Mouse (Mus musculus) forebrain, postnatal 0 days (tissue): ENCODE results near the gene Mrgprg. TPM values are rescaled to one million over a fixed set of nuclear protein-coding genes. Genes with fewer than 3 reads are reported as not detected.

ENCODE experiments used
- ATAC-seq: fragments of 200-750 bp; cut with Nextera tagmentation; 2 replicates; pipeline ENCODE4 v1.8.0; 2017; ENCODE audit warnings: mild to moderate bottlenecking, moderate library complexity
- DNase-seq: peaks from one replicate; pipeline ENCODE4 v3.0.0-alpha.2; 2015
- H3K27ac ChIP-seq: fragments of 300-500 bp; sonication (generic); 2 replicates; pipeline ENCODE4 v1.5.1; 2014; ENCODE audit warnings: low read depth, mild to moderate bottlenecking, antibody characterized with exemption, low read length, moderate library complexity, mixed read lengths
- H3K27me3 ChIP-seq: fragments of 300-500 bp; sonication (generic); 2 replicates; pipeline ENCODE4 v1.6.1; 2014; ENCODE audit warnings: mild to moderate bottlenecking, low read length, mixed read lengths; ENCODE audit not compliant: insufficient read depth
- H3K36me3 ChIP-seq: fragments of 300-500 bp; sonication (generic); 2 replicates; pipeline ENCODE4 v1.6.1; 2014; ENCODE audit warnings: mild to moderate bottlenecking, moderate library complexity; ENCODE audit not compliant: insufficient read depth
- H3K4me1 ChIP-seq: fragments of 300-500 bp; sonication (generic); 2 replicates; pipeline ENCODE4 v1.6.1; 2014; ENCODE audit warnings: antibody characterized with exemption; ENCODE audit not compliant: insufficient read depth
- H3K4me2 ChIP-seq: fragments of 300-500 bp; sonication (generic); 2 replicates; pipeline ENCODE4 v1.6.1; 2014; ENCODE audit warnings: low read depth, mild to moderate bottlenecking, moderate library complexity
- H3K4me3 ChIP-seq: fragments of 300-500 bp; sonication (generic); 2 replicates; pipeline ENCODE4 v1.5.1; 2014; ENCODE audit warnings: low read depth, low read length, mixed read lengths
- H3K9ac ChIP-seq: fragments of 300-500 bp; sonication (generic); 2 replicates; pipeline ENCODE4 v1.6.1; 2014; ENCODE audit warnings: mild to moderate bottlenecking
- H3K9me3 ChIP-seq: fragments of 300-500 bp; sonication (generic); 2 replicates; pipeline ENCODE4 v1.6.1; 2016; ENCODE audit warnings: low read length
- CTCF ChIP-seq: sonication (generic); IDR thresholded peaks from 2 replicates; pipeline ENCODE4 v1.5.1; 2016; ENCODE audit warnings: antibody characterized with exemption, control low read depth, low read depth
- WGBS: fragments of 180-500 bp; shearing (Covaris S2); extraction: QIAGEN DNeasy Blood & Tissue Kit; methylation state at CpG from one replicate; pipeline ENCODE4 v1.1.7; 2014; 5-methylcytosine and 5-hydroxymethylcytosine counted together
- polyA plus RNA-seq: library from polyadenylated mRNA; unstranded; fragments of >200 nt; fragmentation: Nextera tagmentation; extraction: Ambion mirVana; gene quantifications from 2 replicates; pipeline ENCODE4 v1.2.1, GENCODE M21; 2015
- total RNA-seq: library from RNA; depleted of rRNA; stranded (reverse); fragments of >200 nt; gene quantifications from 2 replicates; pipeline ENCODE4 v1.2.3, GENCODE M21; 2014

The Mrgprg gene
- total and polyA plus RNA-seq, 2 experiments from 2014 or later: not detected

DNA sequence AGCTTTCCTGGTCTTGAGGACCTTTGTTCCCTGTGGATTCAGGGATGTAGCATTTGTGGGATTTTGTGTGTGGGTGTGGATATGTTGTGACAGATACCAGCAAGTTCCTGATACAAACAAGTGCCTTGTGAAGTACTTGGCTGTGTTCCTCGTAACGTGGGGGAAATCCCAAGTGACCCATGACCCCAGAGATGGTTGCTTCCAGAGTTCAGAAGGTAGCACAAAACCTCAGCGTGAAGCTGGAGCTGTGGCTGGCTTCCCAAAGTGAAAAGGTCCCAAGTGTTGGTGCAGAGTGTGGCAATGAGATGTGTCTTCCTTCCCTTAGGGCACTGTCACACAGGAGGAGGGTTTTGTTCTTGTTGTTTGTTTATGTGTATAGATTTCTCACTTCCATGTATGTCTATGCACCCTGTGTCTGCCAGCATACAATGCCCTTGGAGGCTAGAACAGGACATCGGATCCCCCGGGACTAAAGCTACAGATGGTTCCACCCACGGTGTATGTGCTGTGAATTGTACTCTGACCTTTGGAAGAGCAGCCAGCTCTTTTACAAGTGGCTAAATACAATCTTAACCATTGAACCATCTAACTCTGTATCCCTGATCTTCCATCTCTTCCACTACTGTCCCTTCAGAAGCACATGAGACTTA lies 25.7 kb upstream of the Mrgprg start:
- no peak overlapping the region for H3K27ac ChIP-seq
- ATAC-seq: no peak
- H3K9ac ChIP-seq: no peak overlapping the region
- H3K36me3 ChIP-seq: peaks cover 14% of the 10 kb centered on the region
- H3K27me3 ChIP-seq: no peaks in the 10 kb centered on the region
- no peak for DNase-seq
- 0 out of 2 replicates have a peak, but pooled peaks cover 3% of the 10 kb centered on the region for H3K9me3 ChIP-seq
- no peak for TF ChIP-seq CTCF
- 75% methylated on average over 6 of the region's 6 CpGs for WGBS
- no peak overlapping the region for H3K4me3 ChIP-seq
- no peaks in the 10 kb centered on the region for H3K4me1 ChIP-seq
- H3K4me2 ChIP-seq: no peak overlapping the region

DNA sequence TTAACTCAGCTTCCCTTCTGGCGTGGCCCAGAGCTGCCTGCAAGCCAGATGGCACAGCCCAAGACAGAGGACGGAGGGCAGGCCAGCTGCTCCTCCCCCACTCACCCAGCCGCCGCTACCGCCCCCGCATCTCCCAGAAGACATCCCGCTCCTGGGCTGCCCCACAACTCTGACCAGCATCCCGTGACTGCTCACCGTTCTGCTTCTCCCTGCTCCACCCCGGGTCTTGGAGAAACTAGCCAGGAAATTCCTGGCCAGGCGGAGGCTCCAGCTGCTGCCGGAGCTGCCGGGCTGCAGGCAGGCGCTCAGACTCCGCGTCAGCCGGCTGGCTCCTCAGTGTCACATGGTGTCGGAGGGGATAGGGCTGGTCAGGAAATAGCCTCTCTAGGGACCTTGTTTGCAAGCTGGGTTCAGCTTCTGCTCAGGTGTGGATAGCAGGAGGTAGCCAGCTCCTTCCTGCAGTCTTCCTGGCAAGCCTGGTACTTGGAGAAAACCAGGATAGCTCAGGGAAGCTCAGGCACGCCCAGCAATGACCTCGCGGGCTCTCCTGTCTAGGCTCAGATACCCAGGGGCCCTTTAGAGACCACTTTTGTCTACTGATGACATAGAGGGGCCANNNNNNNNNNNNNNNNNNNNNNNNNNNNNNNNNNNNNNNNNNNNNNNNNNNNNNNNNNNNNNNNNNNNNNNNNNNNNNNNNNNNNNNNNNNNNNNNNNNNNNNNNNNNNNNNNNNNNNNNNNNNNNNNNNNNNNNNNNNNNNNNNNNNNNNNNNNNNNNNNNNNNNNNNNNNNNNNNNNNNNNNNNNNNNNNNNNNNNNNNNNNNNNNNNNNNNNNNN lies 17.4 kb upstream of the Mrgprg start, which contains the start of gene Mrgpre:
Gene Mrgpre, minus strand, starts transcription at position 505 of the 834 bp plus-strand sequence.
- ATAC-seq: peak; percentile 94
- DNase-seq: peak; percentile 83
- peak within 1 kb of the TSS; percentile 71 for H3K9ac ChIP-seq

DNA sequence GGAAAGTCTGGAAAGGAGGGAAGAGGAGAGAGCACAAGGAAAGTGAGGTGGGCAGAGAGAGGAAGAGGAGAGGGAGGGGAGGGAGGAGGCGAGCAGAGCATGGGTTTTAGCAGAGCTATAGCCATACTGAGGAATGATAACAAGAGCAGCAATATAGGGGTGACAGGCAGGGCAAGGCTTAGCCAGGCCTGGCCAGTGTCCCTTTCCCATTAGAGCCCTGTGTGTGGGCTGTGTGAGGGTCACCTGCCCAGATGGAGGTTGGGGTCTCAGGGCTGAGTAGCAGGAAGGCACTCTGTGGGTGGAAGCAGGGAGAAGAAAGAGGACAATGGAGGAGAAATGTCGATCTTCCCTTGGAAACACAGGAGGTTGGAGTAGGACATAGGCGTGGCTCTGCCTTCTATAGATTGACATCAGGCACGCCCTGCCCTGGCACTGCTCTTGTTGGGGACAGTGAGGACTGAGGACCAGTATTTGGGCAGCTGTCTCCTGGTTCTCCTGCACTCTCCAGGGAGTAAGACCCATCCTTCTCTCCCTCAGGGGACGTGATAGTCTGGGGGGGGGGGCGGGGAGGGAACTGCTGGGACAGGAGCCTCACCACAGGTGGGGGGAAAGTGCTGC lies 16.7 kb upstream of the Mrgprg start:
- H3K27ac ChIP-seq: peak overlapping the region; percentile 6; the same call in 1 of the 2 replicates
- peak; percentile 67 for ATAC-seq
- no peak for TF ChIP-seq CTCF
- H3K27me3 ChIP-seq: no peaks in the 10 kb centered on the region
- peak overlapping the region; percentile 71 for H3K9ac ChIP-seq
- peak overlapping the region; percentile 54 for H3K4me2 ChIP-seq
- peak overlapping the region; percentile 53 for H3K4me3 ChIP-seq
- peaks cover 11% of the 10 kb centered on the region; the same call in 1 of the 2 replicates for H3K36me3 ChIP-seq
- DNase-seq: no peak
- WGBS: 12% methylated on average over 6 of the region's 6 CpGs
- peaks cover 4% of the 10 kb centered on the region; the same call in 1 of the 2 replicates for H3K4me1 ChIP-seq
- H3K9me3 ChIP-seq: no peaks in the 10 kb centered on the region

More for the DNA sequence above, 17.4 kb upstream of the Mrgprg start, which contains the start of gene Mrgpre:
- peak within 1 kb of the TSS; percentile 53 for H3K4me3 ChIP-seq
- peak within 1 kb of the TSS; percentile 6 for H3K27ac ChIP-seq
- no peaks in the 10 kb centered on the region for H3K9me3 ChIP-seq
- 7% methylated on average over 21 of the region's 21 CpGs for WGBS
- peak within 1 kb of the TSS; percentile 54 for H3K4me2 ChIP-seq
- no peaks in the 10 kb centered on the region for H3K27me3 ChIP-seq
- no peak for TF ChIP-seq CTCF
- peaks cover 4% of the 10 kb centered on the region; the same call in 1 of the 2 replicates for H3K4me1 ChIP-seq
- H3K36me3 ChIP-seq: peaks cover 9% of the 10 kb centered on the region; the same call in 1 of the 2 replicates

DNA sequence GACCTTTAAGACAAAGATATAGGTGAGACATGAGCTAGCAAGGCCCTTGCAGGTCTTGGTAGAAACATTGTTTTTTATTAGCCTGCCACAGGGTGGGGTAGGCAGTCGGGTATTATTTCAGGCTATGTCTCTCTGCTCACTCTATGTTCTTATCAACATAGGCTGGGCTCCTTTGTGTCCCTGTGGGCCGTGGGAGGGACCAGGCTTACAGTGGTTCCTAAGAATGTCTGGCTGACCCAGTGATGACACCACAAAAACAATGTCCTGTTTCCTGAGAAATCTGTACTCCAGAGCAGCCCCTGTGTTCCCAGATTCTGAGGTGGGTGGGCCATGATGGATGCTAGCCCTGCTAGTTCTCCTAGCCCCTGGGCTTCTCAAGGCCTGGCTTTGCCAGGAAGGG lies 10.6 kb upstream of the Mrgprg start:
- ATAC-seq (no peak), DNase-seq (no peak)
- 63% methylated on average over 2 of the region's 2 CpGs for WGBS
- no peaks in the 10 kb centered on the region for H3K4me1 ChIP-seq
- H3K27me3 ChIP-seq: no peaks in the 10 kb centered on the region
- H3K4me3 ChIP-seq: no peak overlapping the region
- H3K27ac ChIP-seq: no peak overlapping the region
- H3K36me3 ChIP-seq: peaks cover 11% of the 10 kb centered on the region; the same call in 1 of the 2 replicates
- TF ChIP-seq CTCF: no peak
- no peak overlapping the region for H3K4me2 ChIP-seq
- no peak overlapping the region for H3K9ac ChIP-seq
- H3K9me3 ChIP-seq: no peaks in the 10 kb centered on the region

DNA sequence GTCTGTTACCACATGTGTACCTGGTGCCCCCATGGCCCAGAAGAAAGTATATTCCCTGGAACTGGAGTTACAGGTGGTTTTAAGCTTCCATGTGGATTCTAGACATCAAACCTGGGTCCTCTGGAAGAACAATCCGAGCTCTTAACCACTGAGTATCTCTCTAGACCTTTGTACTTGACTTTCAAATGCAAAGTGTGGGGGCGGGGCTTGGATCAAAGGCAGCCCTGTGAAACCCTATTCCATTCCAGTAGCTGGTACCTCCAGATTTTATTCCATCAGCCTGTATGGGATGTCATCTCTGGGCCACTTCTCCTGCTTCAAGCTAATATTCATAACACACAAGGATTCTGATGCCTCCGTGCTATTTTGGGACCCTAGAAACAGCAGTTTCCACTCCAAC lies 9.3 kb upstream of the Mrgprg start:
- Histone ChIP-seq H3K9me3 (no peaks in the 10 kb centered on the region), H3K4me2 (no peak overlapping the region), H3K27ac (no peak overlapping the region), H3K9ac (no peak overlapping the region), H3K36me3 (peaks cover 11% of the 10 kb centered on the region; the same call in 1 of the 2 replicates), H3K4me1 (no peaks in the 10 kb centered on the region), H3K4me3 (no peak overlapping the region), H3K27me3 (no peaks in the 10 kb centered on the region)
- TF ChIP-seq CTCF: no peak
- ATAC-seq (no peak), DNase-seq (no peak)
- 34% methylated on average over 3 of the region's 3 CpGs for WGBS

DNA sequence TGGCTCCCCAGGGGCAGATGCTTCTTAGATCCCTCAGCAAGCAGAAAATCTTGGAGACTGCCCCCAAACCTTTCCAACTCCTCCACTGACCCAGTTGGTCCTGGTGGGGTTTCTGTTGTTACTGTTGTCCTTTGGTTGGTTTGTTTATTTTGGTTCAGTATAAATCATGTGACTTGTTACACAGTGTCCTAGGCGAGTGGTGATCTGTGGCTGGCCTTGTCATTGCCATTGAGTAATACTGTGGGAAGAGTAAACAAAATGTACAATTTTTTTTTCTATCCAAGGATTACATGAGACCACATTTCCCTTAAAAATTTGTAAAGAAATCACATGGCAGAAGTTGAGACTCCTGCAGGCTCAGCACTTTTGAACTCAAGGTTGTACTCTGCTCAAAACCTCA lies 2.7 kb upstream of the Mrgprg start:
- H3K9me3 ChIP-seq: no peaks in the 10 kb centered on the region
- H3K27me3 ChIP-seq: peaks cover 3% of the 10 kb centered on the region; the same call in 1 of the 2 replicates
- no peak overlapping the region for H3K4me2 ChIP-seq
- TF ChIP-seq CTCF: no peak
- H3K27ac ChIP-seq: no peak overlapping the region
- DNase-seq (no peak), ATAC-seq (no peak)
- no peaks in the 10 kb centered on the region for H3K36me3 ChIP-seq
- no peaks in the 10 kb centered on the region for H3K4me1 ChIP-seq
- H3K9ac ChIP-seq: no peak overlapping the region
- H3K4me3 ChIP-seq: no peak overlapping the region
- WGBS: 64% methylated on average over 1 of the region's 1 CpGs
